ENCODE assay signal across 8 mouse cellular contexts in the genomic region with DNA sequence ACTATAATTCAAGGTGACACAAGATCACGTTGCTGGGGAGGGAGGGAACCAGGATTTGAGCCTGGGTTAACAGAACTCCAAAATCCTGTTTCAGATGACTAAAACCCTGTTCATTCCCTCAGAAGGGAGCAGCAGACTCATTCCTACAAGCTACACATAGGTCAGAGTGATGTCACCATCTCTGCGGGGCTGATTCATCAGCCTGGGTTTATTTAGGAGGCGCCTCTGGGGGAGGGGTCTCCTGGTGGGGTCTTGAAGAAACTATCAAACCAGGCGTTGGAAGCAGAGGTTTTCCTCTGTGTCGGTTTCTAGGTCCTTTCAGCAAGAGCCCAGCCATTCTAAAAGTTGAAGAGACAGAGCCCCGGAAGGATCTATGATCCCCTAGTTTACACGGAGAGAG. TPM values are rescaled to one million over a fixed set of nuclear protein-coding genes. Genes with fewer than 3 reads are reported as not detected.
DNase-seq lines count a peak whose midpoint lies in the region; ATAC-seq and TF ChIP-seq lines count a peak whose summit lies in the region.

No protein-coding gene starts in this region.

- peaks cover 15% of the 10 kb centered on the region for H3K4me1 ChIP-seq in lung, embryonic 14.5 days (ENCODE audit: insufficient read depth)
- H3K4me1 ChIP-seq in embryonic facial prominence, embryonic 12.5 days, result peaks cover 28% of the 10 kb centered on the region
- H3K4me1 ChIP-seq in intestine, embryonic 14.5 days (replicated peaks; ENCODE audit: control insufficient read depth, insufficient read depth, low read length), result peaks cover 21% of the 10 kb centered on the region
- H3K4me1 ChIP-seq in neural tube, embryonic 13.5 days (replicated peaks), result peaks cover 36% of the 10 kb centered on the region

- no peak for TF ChIP-seq CTCF in lung, embryonic 14.5 days (IDR thresholded peaks at IDR 0.05; ENCODE audit: low read depth)

- H3K9ac ChIP-seq in lung, embryonic 14.5 days, result peak overlapping the region; percentile 87
- no peak overlapping the region for H3K9ac ChIP-seq in embryonic facial prominence, embryonic 12.5 days
- peak overlapping the region; percentile 85 for H3K9ac ChIP-seq in intestine, embryonic 14.5 days (ENCODE audit: low read length)
- peak overlapping the region; percentile 93 for H3K9ac ChIP-seq in neural tube, embryonic 13.5 days

- ATAC-seq in lung, embryonic 14.5 days (ENCODE audit: insufficient read depth), result no peak
- ATAC-seq in embryonic facial prominence, embryonic 12.5 days (ENCODE audit: insufficient number of reproducible peaks, insufficient read depth, low FRiP score, low TSS enrichment), result no peak
- no peak for ATAC-seq in intestine, embryonic 14.5 days (replicated peaks; ENCODE audit: low FRiP score, low TSS enrichment, low read depth)
- no peak; the same call in 1 of the 2 replicates for ATAC-seq in neural tube, embryonic 13.5 days (ENCODE audit: low read depth)

- no peaks in the 10 kb centered on the region for H3K9me3 ChIP-seq in lung, embryonic 14.5 days (ENCODE audit: low read depth, low read length)
- H3K9me3 ChIP-seq in embryonic facial prominence, embryonic 12.5 days, result no peaks in the 10 kb centered on the region
- no peaks in the 10 kb centered on the region for H3K9me3 ChIP-seq in intestine, embryonic 14.5 days (ENCODE audit: control insufficient read depth, low read length)
- no peaks in the 10 kb centered on the region for H3K9me3 ChIP-seq in neural tube, embryonic 13.5 days

- DNase-seq in lung, embryonic 14.5 days, result peak; percentile 33
- DNase-seq in lung, postnatal 25 days (ENCODE audit: low spot score), result no peak
- peak; percentile 56 for DNase-seq in intestine, embryonic 14.5 days (ENCODE audit: low spot score)
- DNase-seq in thymus, postnatal 4 days, result no peak
- no peak for DNase-seq in layer of hippocampus, adult 18-20 months (ENCODE audit: low spot score in 2 of 2)
- no peak for DNase-seq in ovary, postnatal 36 days (ENCODE audit: low spot score)

- H3K4me3 ChIP-seq in lung, embryonic 14.5 days (ENCODE audit: low read depth, low read length), result peak overlapping the region; percentile 90; the same call in 1 of the 2 replicates
- peak overlapping the region; percentile 86; the same call in 1 of the 2 replicates for H3K4me3 ChIP-seq in embryonic facial prominence, embryonic 12.5 days
- H3K4me3 ChIP-seq in intestine, embryonic 14.5 days (ENCODE audit: low read depth, low read length), result peak overlapping the region; percentile 86; the same call in 1 of the 2 replicates
- H3K4me3 ChIP-seq in neural tube, embryonic 13.5 days, result peak overlapping the region; percentile 91

- peak overlapping the region; percentile 83 for H3K27ac ChIP-seq in lung, embryonic 14.5 days (ENCODE audit: low read depth)
- peak overlapping the region; percentile 82 for H3K27ac ChIP-seq in embryonic facial prominence, embryonic 12.5 days
- peak overlapping the region; percentile 87 for H3K27ac ChIP-seq in intestine, embryonic 14.5 days (ENCODE audit: low read depth)
- H3K27ac ChIP-seq in neural tube, embryonic 13.5 days (replicated peaks), result peak overlapping the region; percentile 80

- peak overlapping the region; percentile 98 for H3K4me2 ChIP-seq in lung, embryonic 14.5 days
- peak overlapping the region; percentile 99 for H3K4me2 ChIP-seq in embryonic facial prominence, embryonic 12.5 days (replicated peaks)
- peak overlapping the region; percentile 63 for H3K4me2 ChIP-seq in intestine, embryonic 14.5 days (ENCODE audit: low read length)
- peak overlapping the region; percentile 97 for H3K4me2 ChIP-seq in neural tube, embryonic 13.5 days

- no peaks in the 10 kb centered on the region for H3K27me3 ChIP-seq in lung, embryonic 14.5 days (ENCODE audit: insufficient read depth, low read length)
- H3K27me3 ChIP-seq in embryonic facial prominence, embryonic 12.5 days, result 0 out of 2 replicates have a peak, but pooled peaks cover 7% of the 10 kb centered on the region
- no peaks in the 10 kb centered on the region for H3K27me3 ChIP-seq in intestine, embryonic 14.5 days (replicated peaks; ENCODE audit: control insufficient read depth, insufficient read depth, low read length)
- peaks cover 5% of the 10 kb centered on the region; the same call in 1 of the 2 replicates for H3K27me3 ChIP-seq in neural tube, embryonic 13.5 days

- WGBS in lung, embryonic 14.5 days, result 15% methylated on average over 7 of the region's 7 CpGs
- WGBS in embryonic facial prominence, embryonic 12.5 days, result 16% methylated on average over 7 of the region's 7 CpGs
- 17% methylated on average over 7 of the region's 7 CpGs for WGBS in intestine, embryonic 14.5 days
- WGBS in neural tube, embryonic 13.5 days, result 22% methylated on average over 7 of the region's 7 CpGs

- no peaks in the 10 kb centered on the region for H3K36me3 ChIP-seq in lung, embryonic 14.5 days (ENCODE audit: insufficient read depth)
- H3K36me3 ChIP-seq in embryonic facial prominence, embryonic 12.5 days, result 0 out of 2 replicates have a peak, but pooled peaks cover 4% of the 10 kb centered on the region
- H3K36me3 ChIP-seq in intestine, embryonic 14.5 days (ENCODE audit: control insufficient read depth, insufficient read depth, low read length), result no peaks in the 10 kb centered on the region
- H3K36me3 ChIP-seq in neural tube, embryonic 13.5 days, result peaks cover 3% of the 10 kb centered on the region

RNA-seq across cellular contexts. Expression of a gene that starts 0.7 kb away (rescaled TPM):
- 7.5 and 9.0 TPM in 2 replicates for polyA plus RNA-seq in lung, embryonic 14.5 days (2014; fragmentation: Nextera tagmentation; extraction: Ambion mirVana)
- polyA plus RNA-seq in embryonic facial prominence, embryonic 12.5 days (2016; fragmentation: Nextera tagmentation; extraction: Ambion mirVana), result 12.0 and 12.6 TPM in 2 replicates
- 9.3 and 9.9 TPM in 2 replicates for polyA plus RNA-seq in intestine, embryonic 14.5 days (2014; fragmentation: Nextera tagmentation; extraction: Ambion mirVana)
- 10.4 and 11.2 TPM in 2 replicates for polyA plus RNA-seq in neural tube, embryonic 13.5 days (2015; fragmentation: Nextera tagmentation; extraction: Ambion mirVana)
- 10 to 100 TPM; 33.9 to 35.3 TPM for total RNA-seq in layer of hippocampus, adult 18-20 months (2021)

RNA-seq across cellular contexts. Expression of a gene that starts 32.8 kb away (rescaled TPM):
- polyA plus RNA-seq in lung, embryonic 14.5 days (2014; fragmentation: Nextera tagmentation; extraction: Ambion mirVana), result 315 and 325 TPM in 2 replicates
- polyA plus RNA-seq in embryonic facial prominence, embryonic 12.5 days (2016; fragmentation: Nextera tagmentation; extraction: Ambion mirVana), result 359 and 385 TPM in 2 replicates
- 398 and 414 TPM in 2 replicates for polyA plus RNA-seq in intestine, embryonic 14.5 days (2014; fragmentation: Nextera tagmentation; extraction: Ambion mirVana)
- 259 and 278 TPM in 2 replicates for polyA plus RNA-seq in neural tube, embryonic 13.5 days (2015; fragmentation: Nextera tagmentation; extraction: Ambion mirVana)
- total RNA-seq in layer of hippocampus, adult 18-20 months (2021), result 100 to 1,000 TPM; 108 to 109 TPM

RNA-seq across cellular contexts. Expression of a gene that starts 33.0 kb away (rescaled TPM):
- polyA plus RNA-seq in lung, embryonic 14.5 days (2014; fragmentation: Nextera tagmentation; extraction: Ambion mirVana), result 243 and 249 TPM in 2 replicates
- 229 and 235 TPM in 2 replicates for polyA plus RNA-seq in embryonic facial prominence, embryonic 12.5 days (2016; fragmentation: Nextera tagmentation; extraction: Ambion mirVana)
- polyA plus RNA-seq in intestine, embryonic 14.5 days (2014; fragmentation: Nextera tagmentation; extraction: Ambion mirVana), result 244 and 264 TPM in 2 replicates
- polyA plus RNA-seq in neural tube, embryonic 13.5 days (2015; fragmentation: Nextera tagmentation; extraction: Ambion mirVana), result 185 and 196 TPM in 2 replicates
- 10 to 100 TPM; 71.5 to 71.8 TPM for total RNA-seq in layer of hippocampus, adult 18-20 months (2021)

RNA-seq across cellular contexts. Expression of a gene that starts 33.1 kb away (rescaled TPM):
- 6.0 and 7.1 TPM in 2 replicates for polyA plus RNA-seq in lung, embryonic 14.5 days (2014; fragmentation: Nextera tagmentation; extraction: Ambion mirVana)
- polyA plus RNA-seq in embryonic facial prominence, embryonic 12.5 days (2016; fragmentation: Nextera tagmentation; extraction: Ambion mirVana), result 7.3 and 7.4 TPM in 2 replicates
- 7.4 and 8.2 TPM in 2 replicates for polyA plus RNA-seq in intestine, embryonic 14.5 days (2014; fragmentation: Nextera tagmentation; extraction: Ambion mirVana)
- 12.4 and 13.1 TPM in 2 replicates for polyA plus RNA-seq in neural tube, embryonic 13.5 days (2015; fragmentation: Nextera tagmentation; extraction: Ambion mirVana)
- 10 to 100 TPM in 1 of 2 experiments, 1 to 10 TPM in 1; 9.2 to 12.4 TPM for total RNA-seq in layer of hippocampus, adult 18-20 months (2021)

RNA-seq across cellular contexts. Expression of a gene that starts 45.3 kb away (rescaled TPM):
- polyA plus RNA-seq in lung, embryonic 14.5 days (2014; fragmentation: Nextera tagmentation; extraction: Ambion mirVana), result 54.4 and 55.4 TPM in 2 replicates
- polyA plus RNA-seq in embryonic facial prominence, embryonic 12.5 days (2016; fragmentation: Nextera tagmentation; extraction: Ambion mirVana), result 55.9 and 65.5 TPM in 2 replicates
- 49.4 and 50.0 TPM in 2 replicates for polyA plus RNA-seq in intestine, embryonic 14.5 days (2014; fragmentation: Nextera tagmentation; extraction: Ambion mirVana)
- 46.5 and 52.9 TPM in 2 replicates for polyA plus RNA-seq in neural tube, embryonic 13.5 days (2015; fragmentation: Nextera tagmentation; extraction: Ambion mirVana)
- total RNA-seq in layer of hippocampus, adult 18-20 months (2021), result 10 to 100 TPM; 18.0 to 22.7 TPM

Comparison
In these comparisons a context has a peak if more than half of its experiments do, and no peak if none do; other contexts are left out.
1. DNase-seq: peak in lung, embryonic 14.5 days (single experiment) and intestine, embryonic 14.5 days (single experiment); none in lung, postnatal 25 days (single experiment), thymus, postnatal 4 days (single experiment), layer of hippocampus, adult 18-20 months (0 of 2) and ovary, postnatal 36 days (single experiment).
2. Peak in every context shown above with its lines, with median percentiles within 50 percentile points of each other: H3K27ac ChIP-seq, H3K4me2 ChIP-seq and H3K4me3 ChIP-seq.